ENCODE assay signal across 10 mouse cellular contexts in the genomic region with DNA sequence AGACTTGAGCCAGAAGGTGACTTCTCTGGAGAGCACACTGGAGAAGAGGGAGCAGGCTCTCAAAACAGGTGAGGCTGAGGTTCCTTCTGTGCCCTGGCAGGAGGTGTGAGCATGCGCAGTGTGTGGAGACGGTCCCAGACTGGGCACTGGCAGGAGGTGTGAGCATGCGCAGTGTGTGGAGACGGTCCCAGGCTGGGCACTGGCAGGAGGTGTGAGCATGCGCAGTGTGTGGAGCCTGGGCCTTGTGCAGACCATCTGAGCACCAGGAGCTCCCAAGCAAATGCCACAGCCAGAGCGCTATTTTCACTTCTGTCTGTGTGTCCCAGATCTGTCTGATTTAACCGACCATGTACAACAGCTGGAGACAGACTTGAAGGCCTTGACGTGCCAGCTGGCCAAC. TPM values are rescaled to one million over a fixed set of nuclear protein-coding genes. Genes with fewer than 3 reads are reported as not detected.
"Had no signal": no experiment of that assay in that cellular context is flagged by ENCODE, and none has a peak within 500 bp of the region (broad histone marks: within the 10 kb centered on the region; RNA-seq: fewer than 3 reads in every experiment).

No protein-coding gene starts in this region.

RNA-seq across cellular contexts. Expression of gene Mgl2, which starts 5.8 kb away (rescaled TPM):
- total RNA-seq: neutrophil, adult 5-6 weeks had no signal
- polyA plus RNA-seq: limb, embryonic 12.5 days had no signal

RNA-seq across cellular contexts. Expression of gene Clec10a, which starts 20.1 kb away (rescaled TPM):
- polyA plus RNA-seq: limb, embryonic 12.5 days had no signal

RNA-seq across cellular contexts. Expression of gene Asgr2, which starts 43.5 kb away (rescaled TPM):
- total RNA-seq: layer of hippocampus, adult 18-20 months; layer of hippocampus, postnatal 14 days; left cerebral cortex, adult 8-10 months; left cerebral cortex, postnatal 14 days; left cerebral cortex, postnatal 4 days; neutrophil, adult 5-6 weeks had no signal
- polyA plus RNA-seq: limb, embryonic 12.5 days; midbrain, embryonic 12.5 days; midbrain, embryonic 15.5 days; neural tube, embryonic 13.5 days had no signal
